Comparison of ENCODE assay signal across 28 mouse cellular contexts in the genomic region with DNA sequence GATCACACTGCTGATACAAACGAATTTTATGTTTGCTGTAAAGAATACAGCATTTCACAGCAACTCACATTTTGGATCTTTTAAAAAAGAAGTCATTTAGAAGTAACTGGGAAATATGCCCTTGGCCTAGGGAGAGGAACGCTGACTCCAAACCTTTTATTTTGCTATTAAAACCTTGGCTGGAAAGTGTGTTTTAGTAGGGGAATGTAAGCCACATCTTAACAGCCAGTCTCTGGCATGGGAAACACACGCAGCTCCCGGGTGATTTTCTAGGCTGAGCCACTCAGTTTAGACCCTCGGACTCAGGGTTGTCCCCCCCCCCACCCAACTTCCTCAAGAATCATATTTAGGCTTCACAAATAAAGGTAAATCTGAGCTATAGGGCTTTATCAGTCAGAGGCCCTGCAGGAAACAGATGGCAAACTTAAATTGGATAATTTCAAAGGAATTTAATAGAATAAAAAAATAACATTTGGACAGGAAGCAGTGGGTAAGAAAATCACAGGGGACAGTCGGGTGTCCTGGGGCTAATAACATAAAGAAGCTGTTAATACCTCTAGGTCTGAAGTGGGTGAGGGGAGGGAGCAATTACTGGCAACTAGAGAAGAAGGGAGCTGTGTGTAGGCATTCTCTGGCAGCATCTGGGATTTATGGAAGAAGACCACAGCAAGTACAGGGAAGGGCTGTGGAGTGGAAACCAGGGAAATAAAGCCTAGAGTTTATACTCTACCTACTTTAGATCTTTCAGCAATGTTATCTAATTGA.
DNase-seq lines count a peak whose midpoint lies in the region; ATAC-seq and TF ChIP-seq lines count a peak whose summit lies in the region.
"Had no signal": no experiment of that assay in that cellular context is flagged by ENCODE, and none has a peak within 500 bp of the region (broad histone marks: within the 10 kb centered on the region; RNA-seq: fewer than 3 reads in every experiment).

No protein-coding gene starts in this region.

- H3K4me1 ChIP-seq in kidney, postnatal 0 days (replicated peaks; ENCODE audit: insufficient read depth, low read length) = no peaks in the 10 kb centered on the region
- H3K4me1 ChIP-seq in kidney, embryonic 16.5 days (ENCODE audit: insufficient read depth, low read length) = no peaks in the 10 kb centered on the region
- H3K4me1 ChIP-seq in neural tube, embryonic 13.5 days (replicated peaks) = peaks cover 7% of the 10 kb centered on the region
- H3K4me1 ChIP-seq in neural tube, embryonic 15.5 days = peaks cover 14% of the 10 kb centered on the region
- no peaks in the 10 kb centered on the region for H3K4me1 ChIP-seq in lung, adult 2 months (ENCODE audit: control insufficient read depth, insufficient read depth, low read length)
- H3K4me1 ChIP-seq: embryonic facial prominence, embryonic 12.5 days; liver, embryonic 13.5 days had no signal

- no peak for ATAC-seq in kidney, postnatal 0 days (replicated peaks; ENCODE audit: low FRiP score, low read depth)
- no peak for ATAC-seq in kidney, embryonic 16.5 days (ENCODE audit: low FRiP score, low TSS enrichment)
- ATAC-seq in neural tube, embryonic 13.5 days (ENCODE audit: low read depth) = no peak
- ATAC-seq in neural tube, embryonic 15.5 days (ENCODE audit: low FRiP score) = no peak
- ATAC-seq: activated CD4-positive, CD25-positive, alpha-beta regulatory T cell, adult 4 months; intestine, embryonic 16.5 days had no signal

- no peaks in the 10 kb centered on the region for H3K9me3 ChIP-seq in kidney, postnatal 0 days (replicated peaks; ENCODE audit: low read length)
- H3K9me3 ChIP-seq in kidney, embryonic 16.5 days (ENCODE audit: low read length) = peaks cover 2% of the 10 kb centered on the region; the same call in 1 of the 2 replicates
- H3K9me3 ChIP-seq in neural tube, embryonic 13.5 days = no peaks in the 10 kb centered on the region
- H3K9me3 ChIP-seq in neural tube, embryonic 15.5 days (replicated peaks) = no peaks in the 10 kb centered on the region
- H3K9me3 ChIP-seq: embryonic facial prominence, embryonic 12.5 days; forebrain, embryonic 12.5 days; liver, embryonic 13.5 days had no signal

- peak; percentile 27 for DNase-seq in cerebellum, adult 11-12 months
- DNase-seq in cerebellum, postnatal 14 days = no peak
- peak; percentile 18 for DNase-seq in kidney, postnatal 0 days (ENCODE audit: low spot score)
- no peak for DNase-seq in neural tube, embryonic 10.5 days (ENCODE audit: extremely low spot score, low spot score)
- no peak for DNase-seq in lung, adult 2 months
- DNase-seq: adrenal gland, adult 2 months; adrenal gland, postnatal 36 days; cerebellum, postnatal 10 days; gastrocnemius, postnatal 14 days; heart, postnatal 14 days; kidney, adult 8-10 months; kidney, postnatal 14 days; left cerebral cortex, postnatal 4 days; liver, embryonic 13.5 days; lung, adult 18-20 months; lung, postnatal 14 days; right cerebral cortex, postnatal 25 days; spleen, adult 18-20 months; thymus, postnatal 14 days had no signal

- no peak overlapping the region for H3K9ac ChIP-seq in kidney, postnatal 0 days (ENCODE audit: low read depth, low read length)
- H3K9ac ChIP-seq in kidney, embryonic 16.5 days (replicated peaks; ENCODE audit: low read length) = no peak overlapping the region
- no peak overlapping the region for H3K9ac ChIP-seq in neural tube, embryonic 13.5 days
- no peak overlapping the region for H3K9ac ChIP-seq in neural tube, embryonic 15.5 days (replicated peaks)
- H3K9ac ChIP-seq: embryonic facial prominence, embryonic 12.5 days; forebrain, embryonic 12.5 days; liver, embryonic 13.5 days had no signal

- TF ChIP-seq CTCF in kidney, postnatal 0 days (IDR thresholded peaks at IDR 0.05; ENCODE audit: low read depth) = no peak
- no peak for TF ChIP-seq CTCF in lung, adult 2 months (IDR thresholded peaks at IDR 0.05; ENCODE audit: insufficient read depth, low read length)

- no peaks in the 10 kb centered on the region for H3K27me3 ChIP-seq in kidney, postnatal 0 days (ENCODE audit: insufficient read depth, low read length)
- no peaks in the 10 kb centered on the region for H3K27me3 ChIP-seq in kidney, embryonic 16.5 days (ENCODE audit: insufficient read depth, low read length)
- no peaks in the 10 kb centered on the region for H3K27me3 ChIP-seq in neural tube, embryonic 13.5 days
- H3K27me3 ChIP-seq in neural tube, embryonic 15.5 days (replicated peaks) = no peaks in the 10 kb centered on the region
- H3K27me3 ChIP-seq: CH12.LX; embryonic facial prominence, embryonic 12.5 days; forebrain, embryonic 12.5 days; liver, embryonic 13.5 days had no signal

- TF ChIP-seq POLR2A in lung, adult 2 months (IDR thresholded peaks at IDR 0.05; ENCODE audit: borderline replicate concordance, extremely low read depth, low read depth, low read length) = no peak

- H3K27ac ChIP-seq in kidney, postnatal 0 days = no peak overlapping the region
- H3K27ac ChIP-seq in kidney, embryonic 16.5 days (ENCODE audit: low read length) = no peak overlapping the region
- H3K27ac ChIP-seq in neural tube, embryonic 13.5 days (replicated peaks) = 0 out of 2 replicates have a peak overlapping the region, but pooled peaks have one; percentile 14
- peak overlapping the region; percentile 41; the same call in 1 of the 2 replicates for H3K27ac ChIP-seq in neural tube, embryonic 15.5 days (replicated peaks)
- H3K27ac ChIP-seq: embryonic facial prominence, embryonic 12.5 days; forebrain, embryonic 12.5 days; liver, embryonic 13.5 days had no signal

- WGBS in kidney, postnatal 0 days = 50% methylated on average over 6 of the region's 6 CpGs
- 51% methylated on average over 6 of the region's 6 CpGs for WGBS in kidney, embryonic 16.5 days
- 68% methylated on average over 6 of the region's 6 CpGs for WGBS in neural tube, embryonic 13.5 days
- WGBS in neural tube, embryonic 15.5 days = 61% methylated on average over 6 of the region's 6 CpGs
- 48% methylated on average over 6 of the region's 6 CpGs for WGBS in lung, adult 2 months

- no peak overlapping the region for H3K4me2 ChIP-seq in kidney, postnatal 0 days (ENCODE audit: low read length)
- no peak overlapping the region for H3K4me2 ChIP-seq in kidney, embryonic 16.5 days (replicated peaks; ENCODE audit: low read depth, low read length)
- no peak overlapping the region for H3K4me2 ChIP-seq in neural tube, embryonic 13.5 days
- no peak overlapping the region for H3K4me2 ChIP-seq in neural tube, embryonic 15.5 days
- H3K4me2 ChIP-seq: embryonic facial prominence, embryonic 12.5 days; forebrain, embryonic 12.5 days; liver, embryonic 13.5 days had no signal

- no peak overlapping the region for H3K4me3 ChIP-seq in kidney, postnatal 0 days (replicated peaks; ENCODE audit: low read depth, low read length)
- H3K4me3 ChIP-seq in kidney, embryonic 16.5 days (ENCODE audit: low read length) = no peak overlapping the region
- no peak overlapping the region for H3K4me3 ChIP-seq in neural tube, embryonic 13.5 days
- H3K4me3 ChIP-seq in neural tube, embryonic 15.5 days (replicated peaks) = no peak overlapping the region
- no peak overlapping the region for H3K4me3 ChIP-seq in lung, adult 2 months (replicated peaks; ENCODE audit: extremely low read depth, low read depth, low read length)
- H3K4me3 ChIP-seq: embryonic facial prominence, embryonic 12.5 days; erythroblast, embryonic 14.5 days; forebrain, embryonic 12.5 days; liver, embryonic 13.5 days had no signal

- H3K36me3 ChIP-seq in kidney, postnatal 0 days (ENCODE audit: insufficient read depth, low read length) = no peaks in the 10 kb centered on the region
- no peaks in the 10 kb centered on the region for H3K36me3 ChIP-seq in kidney, embryonic 16.5 days (ENCODE audit: insufficient read depth, low read length)
- H3K36me3 ChIP-seq in neural tube, embryonic 13.5 days = no peaks in the 10 kb centered on the region
- no peaks in the 10 kb centered on the region for H3K36me3 ChIP-seq in neural tube, embryonic 15.5 days
- H3K36me3 ChIP-seq: embryonic facial prominence, embryonic 12.5 days; forebrain, embryonic 12.5 days; liver, embryonic 13.5 days had no signal

Comparison
In these comparisons a context has a peak if more than half of its experiments do, and no peak if none do; other contexts are left out.
1. DNase-seq: peak in cerebellum, adult 11-12 months (single experiment) and kidney, postnatal 0 days (single experiment); none in cerebellum, postnatal 14 days (0 of 2), neural tube, embryonic 10.5 days (single experiment) and lung, adult 2 months (single experiment).
2. H3K27ac ChIP-seq: peak in neural tube, embryonic 13.5 days (single experiment) and neural tube, embryonic 15.5 days (single experiment); none in kidney, postnatal 0 days (single experiment) and kidney, embryonic 16.5 days (single experiment).